Mouse (Mus musculus) natural killer cell, adult 2 months (primary cell): ENCODE results near the gene Nt5m.
A peak's percentile ranks its signal among the peaks of the same experiment; 100 is the strongest.

ENCODE experiments used
- DNase-seq, 2 experiments: peaks; one replicate each; pipeline ENCODE4 v3.0.0; 2022; ENCODE audit warnings: low spot score in 2 of 2

Gene Nt5m

DNA sequence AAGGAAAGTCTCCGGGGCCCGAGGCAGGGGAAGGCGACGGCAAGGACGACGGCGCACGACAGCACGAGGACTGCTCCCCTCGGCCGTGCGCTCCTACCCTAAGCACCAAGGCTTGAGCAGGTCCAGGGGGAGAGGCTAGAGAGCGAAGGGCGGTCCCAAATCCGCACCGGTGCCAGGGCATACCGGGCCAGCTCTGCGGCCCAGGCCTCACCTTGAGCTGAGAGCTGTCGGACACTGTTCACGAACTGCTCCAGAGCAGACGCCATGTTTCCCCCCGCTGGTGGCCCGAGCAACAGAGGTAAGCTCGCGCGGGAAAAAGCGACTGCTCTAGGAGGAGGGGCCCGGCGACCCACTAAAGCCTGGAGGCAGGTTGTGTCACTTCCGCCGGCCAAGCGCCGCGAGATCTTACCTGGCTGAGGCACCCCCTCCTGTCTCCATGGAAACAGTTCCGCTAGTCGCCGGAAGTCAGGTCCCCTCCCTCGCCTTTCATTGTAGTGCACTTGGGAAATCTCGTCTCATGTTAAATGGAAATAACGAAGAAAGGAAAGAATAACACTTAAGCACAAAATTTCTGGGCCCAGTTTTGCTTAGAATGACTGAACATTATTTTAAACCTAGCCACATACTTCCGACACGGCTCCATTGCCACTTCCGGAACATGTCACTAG is 346 bp downstream of the Nt5m start, which contains the start of gene Cops3:
Gene Cops3 (minus strand): TSS at position 380 of the 668 bp plus-strand sequence.
- DNase-seq = peak; percentile 94 to 95

DNA sequence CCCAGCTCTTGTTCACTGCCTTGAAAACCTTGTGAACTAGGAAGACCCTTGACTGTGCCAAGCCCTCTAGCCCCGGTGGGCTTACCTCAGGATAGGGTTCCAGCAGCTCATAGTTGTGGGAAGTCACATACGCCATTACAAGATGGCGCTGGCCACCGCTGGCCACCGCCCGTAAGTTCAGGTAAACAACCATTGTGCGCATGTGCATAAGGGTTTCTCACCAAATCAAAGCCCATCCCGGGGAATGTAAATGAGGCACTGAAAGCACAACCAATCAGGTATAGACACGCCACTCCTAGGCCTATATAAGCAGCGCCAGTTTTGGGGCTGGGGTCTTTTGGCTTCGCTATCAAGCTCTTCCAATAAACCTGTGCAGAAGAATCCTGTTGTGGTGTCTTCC is 7.1 kb downstream of the Nt5m start:
- no peak for DNase-seq

DNA sequence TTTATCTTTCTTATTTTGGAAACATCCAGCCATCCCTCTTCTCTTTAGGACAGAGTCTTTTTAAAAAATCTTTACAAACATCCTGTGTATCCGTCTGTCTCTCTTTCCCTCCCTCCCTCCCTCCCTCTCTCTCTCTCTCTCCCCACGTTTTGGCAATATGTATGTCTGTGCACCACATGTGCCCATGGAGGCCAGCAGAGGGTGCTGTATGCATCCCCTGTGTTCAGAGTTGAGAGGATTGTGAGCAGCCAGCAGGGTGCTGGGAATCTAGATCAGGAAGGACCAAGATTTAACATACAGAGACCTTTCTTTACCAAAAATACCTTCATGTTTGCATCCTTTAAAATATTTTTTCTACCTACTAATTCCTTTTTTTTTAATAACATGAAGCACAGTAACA is 7.9 kb downstream of the Nt5m start:
- peak; percentile 29 to 43 for DNase-seq

DNA sequence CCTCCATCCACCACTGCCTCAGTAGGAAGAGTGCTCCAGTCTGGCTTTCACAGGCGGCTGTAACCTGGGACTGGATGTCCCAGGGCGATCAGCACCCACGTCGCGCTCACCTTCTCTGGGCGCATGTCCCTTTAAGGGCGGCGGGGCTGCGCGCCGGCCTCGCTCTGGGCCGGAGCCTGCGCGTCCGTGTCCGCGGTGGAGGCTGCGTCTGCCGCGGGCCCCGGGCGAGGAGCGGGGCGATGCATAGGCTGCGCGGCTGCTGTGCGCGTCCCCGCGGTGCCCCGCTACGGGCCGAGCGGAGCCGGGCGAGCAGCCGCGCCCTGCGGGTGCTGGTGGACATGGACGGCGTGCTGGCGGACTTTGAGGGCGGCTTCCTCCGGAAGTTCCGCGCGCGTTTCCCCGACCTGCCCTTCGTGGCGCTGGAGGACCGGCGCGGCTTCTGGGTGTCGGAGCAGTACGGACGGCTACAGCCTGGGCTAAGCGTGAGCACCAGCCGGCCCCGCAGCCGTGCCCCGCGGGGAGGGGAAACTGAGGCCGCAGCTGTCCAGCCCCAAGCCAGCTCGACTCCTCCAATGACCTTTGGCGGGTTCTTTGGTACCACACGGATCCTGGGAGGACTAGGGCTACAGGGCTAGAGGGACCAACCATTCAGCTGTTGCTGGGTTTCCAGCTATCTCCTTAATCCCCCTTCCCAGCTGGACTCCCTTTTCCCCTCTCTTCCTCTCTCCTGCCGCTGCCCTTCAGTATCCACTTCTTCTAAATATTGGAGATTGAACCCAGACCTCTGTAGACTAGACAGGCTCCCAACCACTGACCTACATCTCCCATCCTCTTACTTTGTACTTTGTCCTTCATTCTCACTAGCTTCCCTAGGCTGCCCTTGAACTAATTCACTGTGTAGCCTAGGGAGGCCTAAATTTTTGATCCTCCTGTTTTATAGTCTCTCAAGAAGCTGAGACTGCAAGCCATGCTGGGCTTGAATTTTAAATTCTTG is 8.9 kb downstream of the Nt5m start:
- DNase-seq = peak; percentile 58 to 63

DNA sequence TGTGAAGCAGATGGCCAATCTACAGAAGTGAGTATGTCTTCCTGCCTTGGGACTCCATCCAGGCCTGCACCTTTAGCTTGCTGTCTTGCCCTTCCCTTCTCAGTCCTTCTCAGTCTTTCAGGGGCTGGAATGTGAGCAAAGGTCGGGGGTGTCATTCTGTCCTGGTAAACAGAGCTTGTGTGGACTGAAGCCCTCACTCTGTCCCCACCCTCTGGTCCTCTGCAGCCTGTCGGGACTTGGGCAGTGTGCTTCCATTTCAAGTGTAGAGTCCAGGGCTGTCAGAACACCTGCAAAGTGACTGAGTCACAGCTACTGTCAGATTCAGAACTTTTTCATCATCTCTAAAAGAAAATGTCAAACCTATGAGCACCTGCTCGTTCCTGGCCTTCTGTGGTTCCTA is 13.6 kb downstream of the Nt5m start:
- no peak for DNase-seq

DNA sequence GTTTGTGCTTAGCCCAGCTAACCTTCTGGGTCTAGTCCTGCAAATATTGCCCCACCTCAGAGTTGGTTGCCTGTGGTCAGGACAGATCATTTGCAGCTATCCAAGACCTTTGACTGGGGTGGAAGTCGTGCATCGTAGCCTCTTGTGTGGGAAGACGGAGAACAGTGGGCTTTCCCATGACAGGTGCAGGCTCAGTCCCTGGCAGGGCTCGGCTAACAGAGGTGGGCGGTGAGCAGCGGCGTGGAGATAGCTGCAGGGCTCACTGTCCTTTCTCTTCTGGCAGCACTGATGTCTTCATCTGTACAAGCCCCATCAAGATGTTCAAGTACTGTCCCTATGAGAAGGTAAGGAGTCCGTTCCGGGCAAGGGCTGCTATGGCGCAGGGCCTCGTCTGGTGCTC is 21.2 kb downstream of the Nt5m start:
- DNase-seq = no peak

DNA sequence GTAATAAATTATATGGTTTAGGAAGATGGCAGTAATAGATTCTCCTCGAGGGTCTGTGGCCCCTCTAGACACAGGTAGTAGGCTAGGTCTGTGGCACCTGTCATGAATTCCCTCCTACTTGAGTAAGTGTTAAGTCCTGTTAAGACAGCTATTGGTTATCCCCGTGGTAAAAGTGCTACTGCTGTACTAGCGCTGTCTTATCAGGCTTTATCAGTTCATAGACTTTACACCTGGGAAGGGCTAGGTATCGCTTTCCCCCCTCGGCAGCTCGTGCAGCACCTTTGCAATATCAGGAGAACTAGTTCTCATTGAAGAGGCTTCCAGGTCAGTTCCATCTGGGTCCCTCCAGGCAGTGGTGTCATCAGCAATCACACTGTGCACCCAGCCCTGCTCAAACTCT is 25.1 kb downstream of the Nt5m start:
- DNase-seq = no peak

DNA sequence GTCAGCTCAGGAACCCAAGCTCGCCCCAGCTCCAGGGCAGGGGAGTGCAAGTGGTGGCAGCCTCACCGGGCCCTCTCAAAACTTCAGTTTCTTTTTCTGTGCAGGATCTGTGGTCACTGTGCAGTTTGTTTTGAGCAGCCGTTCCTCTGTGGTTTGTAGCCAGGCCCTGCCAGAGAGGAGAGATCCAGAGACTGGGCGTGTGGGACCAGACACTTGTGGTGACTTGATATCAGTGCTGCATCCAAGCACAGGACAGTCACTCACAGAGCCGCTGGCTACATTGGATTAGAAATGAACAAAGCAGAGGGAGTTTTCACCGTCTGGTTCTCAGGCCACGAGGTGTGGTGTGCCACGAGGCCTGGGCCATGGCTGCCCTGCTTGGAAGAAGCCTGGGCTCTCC is 32.9 kb downstream of the Nt5m start:
- no peak for DNase-seq

DNA sequence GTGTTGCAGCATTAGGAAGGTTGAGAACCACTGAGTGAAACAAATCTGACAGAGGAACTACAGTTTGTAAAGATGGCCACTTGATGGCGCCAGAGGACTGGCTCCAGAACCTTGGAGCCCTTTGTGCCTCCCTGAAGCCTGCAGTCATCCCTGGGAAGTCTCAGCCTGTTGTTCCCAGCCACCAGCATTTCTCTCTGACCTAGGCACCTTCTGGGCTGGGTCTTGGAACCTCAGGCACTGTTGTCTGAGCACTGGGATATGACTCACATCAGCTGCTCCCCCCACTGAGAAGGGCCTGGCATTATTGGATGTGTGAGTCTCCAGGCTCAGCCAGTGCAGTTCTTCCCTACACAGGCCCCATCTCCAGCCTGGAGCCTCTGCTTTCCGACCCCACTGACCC is 40.8 kb downstream of the Nt5m start:
- peak; percentile 22 to 55 for DNase-seq

DNA sequence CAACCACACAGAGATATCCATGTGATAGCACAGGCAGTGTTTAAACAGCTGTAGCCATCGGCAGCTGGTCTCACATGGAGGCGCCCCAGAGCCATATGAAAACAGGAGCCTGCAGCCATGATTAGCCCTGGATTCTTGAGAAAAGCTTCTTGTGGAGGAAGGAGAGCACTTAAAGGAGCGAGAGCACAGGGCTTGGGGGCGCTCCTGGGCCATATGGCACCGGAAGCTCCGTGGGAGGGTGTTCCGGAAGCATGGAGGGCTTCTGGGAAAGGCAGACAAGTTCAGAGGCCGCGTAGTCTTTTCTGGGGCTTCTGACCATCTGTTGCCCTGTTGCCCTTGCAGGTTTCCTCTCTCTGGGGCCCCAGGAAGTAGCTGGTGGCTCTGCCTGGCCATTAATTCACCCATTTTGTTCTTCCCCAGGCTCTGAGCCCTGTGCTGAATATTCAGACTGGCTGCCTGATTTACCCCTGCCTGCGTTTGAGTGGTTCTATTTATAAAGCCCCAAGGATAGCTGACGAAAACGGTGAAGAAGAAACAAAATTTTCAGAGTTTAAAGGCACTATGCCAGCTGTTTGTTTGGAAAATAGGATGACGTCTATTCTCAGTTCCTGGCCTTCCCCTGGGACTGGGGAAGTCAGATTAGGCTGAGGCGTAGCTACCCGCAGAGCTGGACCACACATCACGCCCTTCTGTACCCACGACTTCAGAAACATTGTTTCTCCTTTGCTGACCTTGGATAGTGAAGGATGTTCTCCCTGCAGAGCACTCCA is 46.2 kb downstream of the Nt5m start:
- DNase-seq = no peak

DNA sequence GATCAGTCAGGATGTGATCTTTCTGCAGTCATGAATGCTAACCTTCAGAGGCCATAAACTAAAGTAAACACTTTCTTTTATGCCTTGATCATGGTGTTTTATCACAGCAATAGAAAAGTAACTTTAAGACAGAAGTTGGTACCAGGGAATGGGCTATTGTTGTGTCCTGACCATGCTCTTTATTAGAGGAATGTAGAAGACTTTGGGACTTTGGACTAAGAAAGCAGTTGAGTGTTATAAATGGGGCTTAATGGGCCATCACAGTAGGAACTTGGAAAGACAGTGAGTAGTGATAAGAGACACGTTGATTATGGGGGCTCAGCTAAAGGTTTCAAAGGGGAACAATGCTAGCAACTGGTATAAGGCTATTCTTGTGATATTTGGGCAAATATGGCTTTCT is 47.7 kb downstream of the Nt5m start:
- no peak for DNase-seq

DNA sequence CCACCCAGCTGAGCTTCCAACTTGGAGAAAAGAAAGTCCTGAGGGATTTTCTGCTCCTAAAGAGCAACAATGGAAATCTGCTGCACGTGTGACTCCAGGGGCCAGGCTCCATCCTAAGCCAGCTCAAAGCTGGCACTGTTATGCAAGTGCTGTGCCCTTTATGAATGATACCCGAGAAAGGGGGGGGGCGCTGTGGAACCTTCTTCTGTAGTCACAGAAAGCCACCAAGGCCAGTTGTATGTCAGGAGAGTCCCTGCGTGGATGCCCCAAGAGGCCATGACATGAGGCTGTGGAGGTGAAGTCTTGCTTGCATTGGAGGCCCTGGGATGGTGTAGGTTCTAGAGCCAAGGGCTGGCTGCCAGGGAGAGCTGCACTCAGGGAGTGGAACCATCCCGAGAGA is 48.9 kb downstream of the Nt5m start:
- DNase-seq = no peak

DNA sequence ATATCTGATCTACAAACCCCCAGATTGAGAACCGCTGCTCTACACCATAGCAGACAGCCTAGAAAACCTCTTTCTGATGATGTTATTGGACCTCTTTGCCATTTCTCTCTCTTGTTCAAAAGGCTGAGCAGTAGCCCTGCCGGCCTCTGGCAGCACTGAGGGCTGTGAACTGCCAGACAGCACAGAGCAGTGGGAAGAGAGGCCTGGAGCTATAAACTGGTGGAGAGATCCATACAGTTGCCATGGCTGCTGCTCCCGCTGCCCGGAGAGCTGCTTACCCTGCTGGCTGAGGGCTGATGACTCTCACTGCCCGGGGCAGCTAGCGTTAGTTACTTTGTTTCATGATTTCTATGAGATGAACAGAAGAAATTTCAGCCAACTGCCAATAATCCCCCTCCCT is 52.6 kb downstream of the Nt5m start:
- no peak for DNase-seq

DNA sequence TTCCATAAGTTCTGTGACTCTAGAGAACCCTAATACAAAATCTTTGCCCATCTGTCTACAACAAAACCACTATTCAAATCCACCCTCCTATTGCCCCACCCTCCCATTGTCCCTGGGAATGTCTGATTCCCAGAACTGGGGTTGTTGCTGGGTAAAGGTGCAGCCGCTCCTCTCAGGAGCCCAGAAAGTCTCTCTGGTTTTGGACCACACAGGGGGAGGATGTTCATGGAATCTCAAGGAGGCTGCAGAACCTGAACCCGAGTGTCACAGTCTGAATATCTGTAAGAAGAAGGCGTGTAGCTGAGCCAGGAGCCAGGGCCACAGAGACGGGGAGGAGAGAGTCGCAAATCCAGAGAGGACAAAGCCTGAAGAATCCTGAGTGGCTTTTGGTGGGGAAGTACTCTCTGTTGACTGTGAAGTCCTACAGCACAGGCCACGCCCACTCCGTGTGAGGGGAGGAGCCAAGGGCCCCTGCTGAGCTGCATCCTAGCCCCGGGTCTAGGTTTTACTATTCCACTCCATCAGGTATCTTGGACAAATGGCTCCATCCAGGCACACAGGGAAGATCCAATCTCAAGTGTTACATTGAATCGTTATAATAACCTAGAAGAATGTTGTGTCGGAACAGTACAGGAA is 54.0 kb downstream of the Nt5m start:
- DNase-seq = no peak

DNA sequence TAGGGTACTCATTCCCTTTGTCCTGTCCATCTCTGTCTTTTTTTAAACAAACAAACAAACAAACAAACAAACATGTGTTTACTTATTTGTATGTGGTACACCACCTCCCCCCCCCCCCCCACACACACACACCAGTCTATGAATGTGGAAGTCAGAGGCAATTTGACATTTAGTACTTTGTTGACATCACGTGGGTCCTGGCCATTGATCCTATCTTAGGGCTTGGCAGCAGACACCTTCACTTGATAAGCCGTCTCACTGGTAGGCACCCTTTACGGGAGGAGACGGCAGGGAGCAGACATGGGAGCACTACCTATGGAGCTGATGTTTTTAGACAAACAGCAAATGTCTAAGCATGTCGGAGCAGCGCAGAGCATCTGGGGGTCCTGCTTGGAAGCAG is 55.7 kb downstream of the Nt5m start:
- DNase-seq = peak in 1 of 2 experiments; percentile 15

DNA sequence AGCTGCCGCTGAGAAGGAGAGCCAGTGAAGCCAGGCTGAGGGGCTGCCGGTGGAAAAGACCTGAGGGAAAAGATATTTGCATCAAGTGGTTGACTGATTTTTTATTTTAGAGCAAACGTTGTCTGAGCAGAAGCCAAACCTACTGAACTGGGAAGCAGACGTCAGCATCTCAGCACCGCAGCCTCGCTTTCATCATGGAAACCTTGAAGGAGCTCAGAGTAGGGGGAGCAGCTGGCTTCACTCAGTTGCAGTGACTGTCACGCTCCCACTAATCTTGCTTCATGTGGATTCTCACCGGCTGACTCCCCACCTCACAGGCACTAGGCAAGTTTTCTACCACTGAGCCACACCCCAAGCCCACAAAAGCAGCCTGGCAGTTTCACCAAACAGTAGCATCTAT is 56.1 kb downstream of the Nt5m start:
- DNase-seq = peak in 1 of 2 experiments; percentile 34

DNA sequence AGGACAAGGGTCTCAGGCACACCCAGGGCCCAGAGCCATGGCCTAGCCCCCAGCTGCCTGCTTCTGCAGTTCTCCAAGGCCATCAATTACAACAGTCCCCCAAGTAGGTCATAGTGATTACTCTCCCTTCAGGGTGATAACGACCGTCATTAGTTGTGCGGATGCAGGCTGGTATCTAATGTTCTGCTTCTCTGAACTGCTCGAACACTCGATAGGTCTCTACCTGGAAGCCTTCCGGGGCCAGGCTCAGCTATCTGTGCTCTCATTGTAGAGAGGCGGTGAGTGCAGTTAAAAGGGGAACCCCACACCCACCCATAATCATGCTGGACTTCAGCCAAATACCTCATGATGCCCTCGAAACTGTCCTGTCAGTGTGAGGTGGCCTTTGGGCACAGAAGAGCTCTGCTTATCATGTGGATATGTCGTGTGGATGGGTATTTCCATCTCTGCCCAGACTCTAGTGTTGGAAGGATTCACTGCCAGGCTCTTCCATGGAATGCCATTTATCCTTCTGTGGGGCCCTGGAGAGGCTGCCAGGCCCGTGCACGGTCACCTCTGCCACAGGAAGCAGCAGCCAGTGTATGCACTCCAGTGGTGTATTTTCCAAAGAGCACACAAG is 58.8 kb downstream of the Nt5m start:
- DNase-seq = no peak

DNA sequence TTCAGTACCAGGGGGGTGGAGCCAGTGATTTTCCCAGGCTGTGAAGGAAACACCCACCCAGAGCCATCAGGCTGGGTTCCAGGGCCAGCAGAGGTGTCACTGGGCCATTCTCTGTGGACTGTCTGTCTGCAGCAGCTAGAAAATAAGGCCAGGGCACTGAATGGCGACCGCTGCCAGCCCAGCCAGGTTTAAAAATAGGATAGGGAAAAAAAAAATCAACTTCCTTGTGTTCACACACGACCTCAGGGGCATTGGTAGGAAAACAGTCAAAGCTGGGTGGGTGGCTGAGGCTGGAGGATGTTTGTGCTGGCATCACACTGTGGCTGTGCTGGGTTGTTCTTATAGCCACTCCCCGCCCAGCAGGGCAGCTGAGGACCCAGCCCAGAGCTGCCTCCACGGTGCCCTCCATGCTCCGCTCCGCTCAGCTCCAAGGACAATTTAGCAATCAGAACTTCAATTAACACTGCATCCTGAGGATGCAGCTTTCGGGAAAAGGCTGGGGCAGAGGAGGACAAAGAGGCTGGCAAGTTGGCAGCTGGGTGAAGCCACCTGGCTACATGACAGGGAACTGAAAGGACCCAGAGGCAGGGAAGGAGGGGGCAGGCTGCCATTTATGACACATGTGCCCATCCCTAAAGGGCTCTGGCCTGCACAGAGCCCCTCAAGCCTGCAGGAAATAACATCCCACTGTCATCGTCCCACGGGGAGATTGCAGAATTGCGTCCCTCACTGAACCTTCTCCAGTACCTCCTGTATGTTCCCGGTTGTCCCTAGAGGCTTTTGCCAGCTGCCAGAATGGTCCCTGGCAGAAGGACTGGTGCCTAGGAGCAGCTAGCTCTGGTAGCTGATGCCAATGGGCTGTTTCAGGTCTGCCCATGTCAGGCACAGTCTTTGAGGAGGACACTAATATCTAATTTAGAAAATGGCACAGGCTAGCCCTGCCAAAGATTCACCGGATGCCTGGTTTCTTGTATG is 60.8 kb downstream of the Nt5m start:
- no peak for DNase-seq

DNA sequence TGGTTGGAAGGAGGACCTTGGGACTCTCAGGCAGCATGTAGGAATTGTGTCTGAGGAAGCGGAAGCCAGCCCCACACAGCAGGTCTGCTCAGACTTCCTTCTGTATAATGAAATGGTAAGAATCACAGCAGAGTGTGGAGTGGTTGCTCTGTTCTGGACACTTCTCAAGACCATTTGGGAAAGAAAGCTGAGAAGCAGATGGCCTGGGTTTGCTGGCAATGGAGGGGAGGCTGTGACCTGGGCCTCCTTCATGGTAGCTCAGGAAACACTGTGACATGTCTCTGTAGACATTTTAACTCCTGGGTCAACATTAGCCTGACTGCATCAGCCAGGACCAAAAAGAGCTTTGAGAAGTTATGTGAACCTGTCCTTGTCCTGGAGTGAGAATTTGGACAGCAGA is 61.7 kb downstream of the Nt5m start:
- no peak for DNase-seq
